Mouse (Mus musculus): ENCODE data around the gene Tlcd1. TPM values are rescaled to one million over a fixed set of nuclear protein-coding genes. Genes with fewer than 3 reads are reported as not detected.

The Tlcd1 gene
- total RNA-seq, 1 experiment = 78.6 TPM

GRCm38 (mm10) chr11:78151161-78151560, 25.4 kb upstream of the Tlcd1 start:
- Histone ChIP-seq H3K9ac (ENCODE audit: insufficient read depth, low read depth, low read length, poor library complexity, severe bottlenecking) (no peak overlapping the region), H3K4me3 (ENCODE audit: insufficient read depth in 1 of 2, low read depth in 1 of 2, low read length in 2 of 2, poor library complexity in 1 of 2, severe bottlenecking in 1 of 2) (no peak overlapping the region), H3K36me3 (ENCODE audit: control insufficient read depth, insufficient read depth, low read length, poor library complexity, severe bottlenecking) (peaks cover 20% of the 10 kb centered on the region), H3K9me3 (ENCODE audit: control insufficient read depth, insufficient read depth, low read depth, low read length) (no peaks in the 10 kb centered on the region), H3K4me1 (ENCODE audit: control insufficient read depth in 2 of 2, insufficient read depth in 2 of 2, low read length in 2 of 2, poor library complexity in 1 of 2) (peaks cover 6 to 9% of the 10 kb centered on the region in 2 experiments; a peak in 3 of 4 replicates), H3K27ac (ENCODE audit: insufficient read depth, low read depth, low read length, poor library complexity, severe bottlenecking) (no peak overlapping the region)
- in situ Hi-C loops (cut with MboI; ENCODE audit: low sequenced_read_pairs in 2 of 2, unreplicated experiment in 2 of 2) = no loop called here
- no peak for DNase-seq (ENCODE audit: low read depth, low spot score)
- TF ChIP-seq ZNF384 (IDR thresholded peaks at IDR 0.05; ENCODE audit: low read depth, low read length) (0 out of 2 replicates have a peak, but pooled peaks have one; percentile 49), ZC3H11A (IDR thresholded peaks at IDR 0.05; ENCODE audit: borderline replicate concordance, low read depth, low read length) (peak; percentile 28), MAFK (IDR thresholded peaks at IDR 0.05; ENCODE audit: insufficient read depth, low read depth, low read length) (no peak)

- H3K36me3 ChIP-seq (ENCODE audit: control insufficient read depth, insufficient read depth, low read length, poor library complexity, severe bottlenecking) = peaks cover 23% of the 10 kb centered on the region
- in situ Hi-C loops (cut with MboI; ENCODE audit: low sequenced_read_pairs in 2 of 2, unreplicated experiment in 2 of 2) = no loop called here
- TF ChIP-seq CHD2 (IDR thresholded peaks at IDR 0.05; ENCODE audit: low read depth, low read length) = no peak
- TF ChIP-seq MAFK (IDR thresholded peaks at IDR 0.05; ENCODE audit: insufficient read depth, low read depth, low read length) = no peak
- no peak for TF ChIP-seq HCFC1 (IDR thresholded peaks at IDR 0.05; ENCODE audit: borderline replicate concordance, insufficient read depth, low read length)
- TF ChIP-seq ZC3H11A (IDR thresholded peaks at IDR 0.05; ENCODE audit: borderline replicate concordance, low read depth, low read length) = no peak
- TF ChIP-seq ZNF384 (IDR thresholded peaks at IDR 0.05; ENCODE audit: low read depth, low read length) = no peak
- no peak overlapping the region for H3K27ac ChIP-seq (ENCODE audit: insufficient read depth, low read depth, low read length, poor library complexity, severe bottlenecking)
- no peaks in the 10 kb centered on the region for H3K9me3 ChIP-seq (ENCODE audit: control insufficient read depth, insufficient read depth, low read depth, low read length)
- H3K4me3 ChIP-seq (ENCODE audit: insufficient read depth in 1 of 2, low read depth in 1 of 2, low read length in 2 of 2, poor library complexity in 1 of 2, severe bottlenecking in 1 of 2) = no peak overlapping the region
- DNase-seq (ENCODE audit: low read depth, low spot score) = no peak
- H3K9ac ChIP-seq (ENCODE audit: insufficient read depth, low read depth, low read length, poor library complexity, severe bottlenecking) = no peak overlapping the region
- H3K4me1 ChIP-seq (ENCODE audit: control insufficient read depth in 2 of 2, insufficient read depth in 2 of 2, low read length in 2 of 2, poor library complexity in 1 of 2) = peaks cover 0 to 7% of the 10 kb centered on the region in 2 experiments; a peak in 2 of 4 replicates
Measured at GRCm38 (mm10) chr11:78152299-78153231, 23.9 kb upstream of the Tlcd1 start.

- no peaks in the 10 kb centered on the region for H3K9me3 ChIP-seq (ENCODE audit: control insufficient read depth, insufficient read depth, low read depth, low read length)
Measured at GRCm38 (mm10) chr11:78153778-78154177, 22.7 kb upstream of the Tlcd1 start.

DNA sequence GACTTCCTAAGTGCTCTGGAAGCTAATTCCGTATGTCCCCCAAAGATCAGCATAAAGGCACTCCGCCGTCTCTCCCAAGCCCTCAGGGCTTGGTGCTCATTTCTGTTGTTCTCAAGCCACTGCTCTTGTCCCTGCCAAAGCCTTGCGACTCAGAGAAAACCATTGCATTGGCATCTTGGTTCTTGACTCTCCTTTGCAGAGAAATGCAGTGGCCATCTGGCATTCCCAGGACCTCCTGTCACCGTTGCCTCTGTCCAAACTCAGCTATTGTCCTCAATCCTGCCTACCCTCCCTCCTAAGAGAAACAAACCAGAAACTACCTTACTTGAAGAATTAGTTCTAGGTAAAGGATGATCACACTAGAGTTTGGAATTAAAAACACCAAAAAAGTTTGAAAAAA, 20.8 kb upstream of the Tlcd1 start:
- no peak overlapping the region for H3K9ac ChIP-seq (ENCODE audit: insufficient read depth, low read depth, low read length, poor library complexity, severe bottlenecking)
- no peak overlapping the region for H3K4me3 ChIP-seq (ENCODE audit: insufficient read depth in 1 of 2, low read depth in 1 of 2, low read length in 2 of 2, poor library complexity in 1 of 2, severe bottlenecking in 1 of 2)
- peaks cover 0 to 21% of the 10 kb centered on the region in 2 experiments; a peak in 2 of 4 replicates for H3K4me1 ChIP-seq (ENCODE audit: control insufficient read depth in 2 of 2, insufficient read depth in 2 of 2, low read length in 2 of 2, poor library complexity in 1 of 2)
- H3K9me3 ChIP-seq (ENCODE audit: control insufficient read depth, insufficient read depth, low read depth, low read length) = no peaks in the 10 kb centered on the region
- TF ChIP-seq HCFC1 (IDR thresholded peaks at IDR 0.05; ENCODE audit: borderline replicate concordance, insufficient read depth, low read length) = no peak
- no peak for TF ChIP-seq ZNF384 (IDR thresholded peaks at IDR 0.05; ENCODE audit: low read depth, low read length)
- no peak for TF ChIP-seq ZC3H11A (IDR thresholded peaks at IDR 0.05; ENCODE audit: borderline replicate concordance, low read depth, low read length)
- TF ChIP-seq MAFK (IDR thresholded peaks at IDR 0.05; ENCODE audit: insufficient read depth, low read depth, low read length) = no peak
- TF ChIP-seq CHD2 (IDR thresholded peaks at IDR 0.05; ENCODE audit: low read depth, low read length) = no peak
- in situ Hi-C loops (cut with MboI; ENCODE audit: low sequenced_read_pairs in 2 of 2, unreplicated experiment in 2 of 2) = no loop called here
- H3K36me3 ChIP-seq (ENCODE audit: control insufficient read depth, insufficient read depth, low read length, poor library complexity, severe bottlenecking) = peaks cover 46% of the 10 kb centered on the region
- no peak overlapping the region for H3K27ac ChIP-seq (ENCODE audit: insufficient read depth, low read depth, low read length, poor library complexity, severe bottlenecking)
- no peak for DNase-seq (ENCODE audit: low read depth, low spot score)

More at GRCm38 (mm10) chr11:78153778-78154177, 22.7 kb upstream of the Tlcd1 start:
- in situ Hi-C loops (cut with MboI; ENCODE audit: low sequenced_read_pairs in 2 of 2, unreplicated experiment in 2 of 2) = no loop called here
- TF ChIP-seq MAFK (IDR thresholded peaks at IDR 0.05; ENCODE audit: insufficient read depth, low read depth, low read length) = no peak
- no peak overlapping the region for H3K4me3 ChIP-seq (ENCODE audit: insufficient read depth in 1 of 2, low read depth in 1 of 2, low read length in 2 of 2, poor library complexity in 1 of 2, severe bottlenecking in 1 of 2)
- H3K4me1 ChIP-seq (ENCODE audit: control insufficient read depth in 2 of 2, insufficient read depth in 2 of 2, low read length in 2 of 2, poor library complexity in 1 of 2) = peaks cover 0 to 12% of the 10 kb centered on the region in 2 experiments; a peak in 2 of 4 replicates
- DNase-seq (ENCODE audit: low read depth, low spot score) = no peak
- H3K36me3 ChIP-seq (ENCODE audit: control insufficient read depth, insufficient read depth, low read length, poor library complexity, severe bottlenecking) = peaks cover 34% of the 10 kb centered on the region
- H3K27ac ChIP-seq (ENCODE audit: insufficient read depth, low read depth, low read length, poor library complexity, severe bottlenecking) = no peak overlapping the region
- H3K9ac ChIP-seq (ENCODE audit: insufficient read depth, low read depth, low read length, poor library complexity, severe bottlenecking) = no peak overlapping the region

All from ES-E14 (cell line).